In the genomic region with DNA sequence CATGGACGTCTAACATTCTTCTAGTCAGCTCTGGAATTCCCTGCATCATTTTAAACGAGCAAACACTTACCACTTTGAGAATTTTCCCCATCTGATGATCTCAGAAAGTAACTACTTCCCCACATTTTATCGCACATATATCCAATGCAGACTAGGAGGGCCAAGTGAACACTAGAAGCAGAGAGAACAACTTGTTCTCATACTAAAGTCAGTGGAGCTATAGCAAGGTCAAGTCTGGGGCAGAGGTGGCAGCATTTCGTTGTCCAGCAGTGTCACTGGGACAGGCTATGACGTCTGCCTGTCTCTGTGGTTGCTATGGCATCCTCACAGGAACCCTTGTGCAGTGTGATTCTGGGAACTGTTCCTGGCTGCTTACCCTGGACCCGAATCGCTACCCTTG, we compare ENCODE assay signal across 11 mouse cellular contexts. TPM values are rescaled to one million over a fixed set of nuclear protein-coding genes. Genes with fewer than 3 reads are reported as not detected.
DNase-seq lines count a peak whose midpoint lies in the region; ATAC-seq and TF ChIP-seq lines count a peak whose summit lies in the region.
"Had no signal": no experiment of that assay in that cellular context is flagged by ENCODE, and none has a peak within 500 bp of the region (broad histone marks: within the 10 kb centered on the region; RNA-seq: fewer than 3 reads in every experiment).

No protein-coding gene starts in this region.

- WGBS in liver, adult 2 months = 31% methylated on average over 7 of the region's 7 CpGs
- WGBS in heart, embryonic 13.5 days = 45% methylated on average over 7 of the region's 7 CpGs
- whole genome bisulfite sequencing in liver, embryonic 16.5 days (ENCODE audit: insufficient replicate concordance) = 53% methylated on average over 7 of the region's 7 CpGs

- no peaks in the 10 kb centered on the region for H3K27me3 ChIP-seq in liver, adult 2 months (ENCODE audit: control insufficient read depth, insufficient read depth, low read length)
- no peaks in the 10 kb centered on the region for H3K27me3 ChIP-seq in heart, embryonic 13.5 days (replicated peaks)
- H3K27me3 ChIP-seq in liver, embryonic 16.5 days (ENCODE audit: control insufficient read depth, insufficient read depth, low read depth, low read length) = no peaks in the 10 kb centered on the region
- H3K27me3 ChIP-seq: limb, embryonic 13.5 days had no signal

- no peak for TF ChIP-seq CTCF in liver, adult 2 months (IDR thresholded peaks at IDR 0.05; ENCODE audit: low read depth, low read length)

- TF ChIP-seq POLR2A in liver, adult 2 months (IDR thresholded peaks at IDR 0.05; ENCODE audit: extremely low read depth, insufficient read depth, low read length) = no peak

- ATAC-seq in heart, embryonic 13.5 days (ENCODE audit: extremely low read depth, insufficient number of reproducible peaks, low FRiP score, low TSS enrichment) = no peak
- ATAC-seq in liver, embryonic 16.5 days (ENCODE audit: low read depth) = no peak

- H3K27ac ChIP-seq in liver, adult 2 months (replicated peaks; ENCODE audit: insufficient read depth, low read depth, low read length) = no peak overlapping the region
- H3K27ac ChIP-seq in heart, embryonic 13.5 days (replicated peaks) = peak overlapping the region; percentile 43; the same call in 1 of the 2 replicates
- H3K27ac ChIP-seq in liver, embryonic 16.5 days (ENCODE audit: low read length) = peak overlapping the region; percentile 2
- H3K27ac ChIP-seq: kidney, postnatal 0 days; limb, embryonic 13.5 days had no signal

- peak; percentile 59 to 64 for DNase-seq in adrenal gland, adult (ENCODE audit: inconsistent age in 2 of 2, low spot score in 1 of 2)
- DNase-seq in adrenal gland, adult 8-10 months = no peak
- peak; percentile 81 for DNase-seq in liver, adult 2 months (ENCODE audit: extremely low read depth, low read depth, low spot score)
- DNase-seq in liver = no peak
- no peak for DNase-seq in left cerebral cortex, adult 18-20 months (ENCODE audit: low spot score in 2 of 2)
- DNase-seq in retina, embryonic 14.5 days (ENCODE audit: low spot score) = no peak
- DNase-seq: cerebellum, adult 9-11 months had no signal

- H3K79me2 ChIP-seq in liver, adult 2 months (ENCODE audit: control insufficient read depth, insufficient read depth, low read length) = peaks cover 37% of the 10 kb centered on the region

- no peaks in the 10 kb centered on the region for H3K9me3 ChIP-seq in heart, embryonic 13.5 days
- no peaks in the 10 kb centered on the region for H3K9me3 ChIP-seq in liver, embryonic 16.5 days (replicated peaks; ENCODE audit: control insufficient read depth, low read length)
- H3K9me3 ChIP-seq: limb, embryonic 13.5 days had no signal

- H3K4me1 ChIP-seq in liver, adult 2 months (ENCODE audit: control insufficient read depth, insufficient read depth, low read length) = peaks cover 9% of the 10 kb centered on the region
- peaks cover 65% of the 10 kb centered on the region for H3K4me1 ChIP-seq in heart, embryonic 13.5 days
- peaks cover 65% of the 10 kb centered on the region for H3K4me1 ChIP-seq in liver, embryonic 16.5 days (ENCODE audit: control insufficient read depth, low read depth, low read length)

- no peak overlapping the region for H3K4me3 ChIP-seq in liver, adult 2 months (ENCODE audit: insufficient read depth, low read depth, low read length)
- no peak overlapping the region for H3K4me3 ChIP-seq in heart, embryonic 13.5 days
- no peak overlapping the region for H3K4me3 ChIP-seq in liver, embryonic 16.5 days (ENCODE audit: low read depth, low read length)
- H3K4me3 ChIP-seq: limb, embryonic 13.5 days had no signal

- no peak overlapping the region for H3K4me2 ChIP-seq in heart, embryonic 13.5 days
- H3K4me2 ChIP-seq in liver, embryonic 16.5 days (ENCODE audit: low read depth, low read length) = no peak overlapping the region
- H3K4me2 ChIP-seq: limb, embryonic 13.5 days had no signal

- no peak overlapping the region for H3K9ac ChIP-seq in liver, adult 2 months (ENCODE audit: low read depth, low read length)
- H3K9ac ChIP-seq in heart, embryonic 13.5 days = no peak overlapping the region
- no peak overlapping the region for H3K9ac ChIP-seq in liver, embryonic 16.5 days (ENCODE audit: low read depth, low read length)
- H3K9ac ChIP-seq: limb, embryonic 13.5 days had no signal

- H3K36me3 ChIP-seq in liver, adult 2 months (ENCODE audit: control insufficient read depth, insufficient read depth, low read length) = no peaks in the 10 kb centered on the region
- H3K36me3 ChIP-seq in heart, embryonic 13.5 days = no peaks in the 10 kb centered on the region
- H3K36me3 ChIP-seq in liver, embryonic 16.5 days (ENCODE audit: control insufficient read depth, insufficient read depth) = peaks cover 4% of the 10 kb centered on the region; the same call in 1 of the 2 replicates
- H3K36me3 ChIP-seq: limb, embryonic 13.5 days had no signal

RNA-seq across cellular contexts. Expression of a gene that starts 36.9 kb away (rescaled TPM):
- 10 to 100 TPM; 26.8 to 34.1 (median 29.6) TPM for total RNA-seq in adrenal gland, adult 8-10 months (2022)
- 11.1 and 15.2 TPM in 2 replicates for total RNA-seq in liver, adult 2 months (2014; rRNA removed)
- polyA plus RNA-seq in liver, adult 2 months (2012; rRNA removed) = 6.0 and 7.4 TPM in 2 replicates
- 14.7 and 16.2 TPM in 2 replicates for polyA plus RNA-seq in heart, embryonic 13.5 days (2015; fragmentation: Nextera tagmentation; extraction: Ambion mirVana)
- polyA plus RNA-seq in liver, embryonic 16.5 days (2015; fragmentation: Nextera tagmentation; extraction: Ambion mirVana) = 7.4 and 9.0 TPM in 2 replicates
- 10 to 100 TPM; 34.9 to 36.5 TPM for total RNA-seq in left cerebral cortex, adult 18-20 months (2021)

RNA-seq across cellular contexts. Expression of a gene that starts 47.8 kb away (rescaled TPM):
- total RNA-seq in adrenal gland, adult 8-10 months (2022) = 100 to 1,000 TPM; 184 to 239 (median 209) TPM
- total RNA-seq in liver, adult 2 months (2014; rRNA removed) = 114 and 116 TPM in 2 replicates
- 36.6 and 40.1 TPM in 2 replicates for polyA plus RNA-seq in liver, adult 2 months (2012; rRNA removed)
- 171 and 188 TPM in 2 replicates for polyA plus RNA-seq in heart, embryonic 13.5 days (2015; fragmentation: Nextera tagmentation; extraction: Ambion mirVana)
- 115 and 127 TPM in 2 replicates for polyA plus RNA-seq in liver, embryonic 16.5 days (2015; fragmentation: Nextera tagmentation; extraction: Ambion mirVana)
- total RNA-seq in left cerebral cortex, adult 18-20 months (2021) = 100 to 1,000 TPM; 158 to 165 TPM

Comparison
In these comparisons a context has a peak if more than half of its experiments do, and no peak if none do; other contexts are left out.
1. DNase-seq: peak in adrenal gland, adult (2 of 2) and liver, adult 2 months (single experiment); none in adrenal gland, adult 8-10 months (single experiment), liver (single experiment), left cerebral cortex, adult 18-20 months (0 of 2) and retina, embryonic 14.5 days (single experiment).